Mouse (Mus musculus) cerebellum, adult 11-12 months (tissue): Measurements from ENCODE around the gene Clock.
A peak's percentile ranks its signal among the peaks of the same experiment; 100 is the strongest.

ENCODE experiments used
- DNase-seq: peaks from one replicate; pipeline ENCODE4 v3.0.0; 2022

Clock gene

DNA sequence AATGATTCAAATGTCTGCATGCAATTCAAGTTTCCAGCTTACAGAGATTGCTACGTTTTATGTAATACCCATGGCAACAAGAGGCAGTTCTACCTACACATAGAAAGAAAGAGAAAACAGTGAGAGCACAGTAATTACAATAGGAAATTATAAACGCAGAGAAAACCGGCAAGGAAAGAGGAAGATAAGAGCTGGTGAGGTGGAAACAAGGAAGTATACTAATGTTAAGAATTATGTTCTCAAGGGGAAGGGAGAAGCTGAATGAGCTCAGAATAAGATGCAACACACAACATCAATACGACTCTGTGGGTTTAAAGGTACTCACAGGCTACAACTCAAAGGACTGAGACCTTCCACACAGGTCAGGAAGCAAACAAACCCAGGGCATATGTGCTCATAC, 29.6 kb downstream of the Clock start:
- no peak for DNase-seq

DNA sequence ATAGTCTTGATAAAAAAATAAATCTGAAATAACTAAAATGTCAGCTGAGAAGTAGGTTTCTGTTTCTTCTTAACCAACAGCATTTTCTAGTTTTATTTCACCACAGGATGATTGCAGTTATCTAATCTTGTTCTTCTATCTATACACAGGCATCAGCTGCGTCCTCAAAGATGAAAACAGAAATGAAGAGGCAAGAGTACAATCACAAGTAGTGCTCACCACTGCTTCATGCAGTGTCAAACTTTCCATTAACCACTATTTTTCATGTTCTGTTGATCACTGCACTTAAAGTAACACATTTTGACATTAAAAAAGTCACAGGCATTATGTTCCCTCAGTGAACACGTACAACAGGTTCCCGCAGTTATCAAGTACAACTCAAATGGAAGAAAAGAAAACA, 53.6 kb downstream of the Clock start:
- DNase-seq: no peak

DNA sequence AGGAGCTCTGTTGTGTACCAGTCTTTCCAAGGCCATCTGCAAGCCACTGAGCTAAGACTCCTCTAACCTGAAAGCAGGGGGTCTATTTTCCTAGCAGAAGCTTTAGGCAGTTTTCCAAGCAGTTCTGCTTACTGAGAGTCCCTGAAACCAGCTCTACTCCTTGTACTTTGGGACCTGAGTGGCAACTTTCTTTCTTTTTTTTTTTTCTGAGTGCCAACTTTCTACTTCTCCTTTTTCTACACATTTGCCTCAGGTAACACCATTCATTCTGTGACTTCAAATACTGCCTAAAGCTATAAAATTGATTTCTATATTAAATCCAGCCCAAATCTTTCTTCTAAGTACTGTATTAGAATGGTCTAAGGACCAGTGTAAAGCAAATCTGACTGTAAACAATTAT, 58.1 kb downstream of the Clock start:
- DNase-seq: no peak

DNA sequence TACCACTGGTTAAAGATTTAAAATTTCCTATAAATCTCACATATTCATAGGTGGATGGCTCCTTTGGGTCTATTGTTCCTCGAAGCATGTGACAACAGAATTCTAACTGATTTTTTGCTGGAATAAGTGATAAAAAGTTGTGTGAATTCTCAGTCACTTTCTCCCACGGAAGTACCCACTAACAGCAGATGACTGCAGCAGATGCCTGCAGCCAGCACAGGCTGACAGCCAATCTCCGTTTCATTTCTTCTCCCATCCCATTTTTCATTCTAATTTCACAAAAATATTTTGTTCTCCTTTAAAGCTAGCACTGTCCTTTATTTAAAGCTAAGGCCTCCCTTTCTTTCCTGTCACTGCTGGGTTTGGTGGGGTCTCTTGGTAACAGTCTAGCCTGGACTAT, 59.2 kb downstream of the Clock start:
- DNase-seq: no peak

DNA sequence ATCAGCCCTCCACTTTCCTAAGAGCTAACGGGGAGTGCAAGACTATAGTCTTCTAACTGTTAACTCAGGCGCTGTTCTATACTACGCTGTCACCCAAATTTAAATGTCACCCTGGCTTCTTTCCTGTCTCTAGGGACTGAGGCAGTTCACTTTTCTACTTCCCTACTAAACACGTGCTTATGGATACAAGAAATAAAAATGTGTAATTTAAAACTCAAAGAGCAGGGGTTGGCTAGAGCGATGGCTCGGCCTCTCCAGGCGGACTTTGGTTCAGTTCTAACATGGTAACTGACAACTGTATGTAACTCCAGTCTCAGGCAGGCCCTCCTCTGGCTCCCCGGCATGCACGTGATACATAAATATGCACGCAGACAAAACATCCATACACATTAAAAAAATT, 60.2 kb downstream of the Clock start:
- DNase-seq: no peak

DNA sequence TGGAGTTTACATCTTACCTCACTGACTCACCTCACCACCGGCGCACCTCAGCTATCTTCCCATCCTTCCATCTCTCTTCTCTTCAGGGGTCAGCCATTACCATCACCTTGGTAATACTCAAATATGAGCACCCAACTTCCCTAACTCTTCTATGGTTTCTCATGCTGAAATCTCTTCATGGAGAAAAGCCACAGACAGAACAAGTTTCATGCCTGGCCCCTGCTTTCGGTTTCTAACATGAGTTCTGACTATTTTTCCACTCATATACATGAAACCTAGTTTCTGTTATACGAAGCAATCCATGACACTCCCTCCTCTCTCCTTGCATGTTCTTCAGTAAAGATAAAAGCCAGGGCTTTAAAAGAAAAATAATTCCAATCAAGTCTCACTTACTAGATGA, 60.7 kb downstream of the Clock start:
- DNase-seq: no peak

DNA sequence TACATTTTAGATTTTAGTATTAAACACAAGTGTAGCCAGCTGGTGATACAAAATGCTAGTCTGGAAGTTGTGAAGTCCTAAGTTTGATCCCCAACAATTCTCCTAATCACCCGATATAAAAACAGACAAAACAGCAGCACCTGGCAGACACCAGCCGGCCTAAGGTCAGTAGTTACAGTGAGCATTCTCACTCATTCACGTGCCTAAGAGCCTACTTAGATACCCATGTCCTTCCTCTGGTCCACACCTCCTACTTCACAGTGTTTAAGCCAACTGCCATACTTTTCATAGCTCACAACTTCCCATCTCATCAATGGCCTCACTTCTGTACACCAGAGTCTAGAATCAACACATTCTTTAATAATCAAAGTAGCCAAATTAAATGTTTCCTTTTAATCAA, 61.3 kb downstream of the Clock start:
- no peak for DNase-seq

DNA sequence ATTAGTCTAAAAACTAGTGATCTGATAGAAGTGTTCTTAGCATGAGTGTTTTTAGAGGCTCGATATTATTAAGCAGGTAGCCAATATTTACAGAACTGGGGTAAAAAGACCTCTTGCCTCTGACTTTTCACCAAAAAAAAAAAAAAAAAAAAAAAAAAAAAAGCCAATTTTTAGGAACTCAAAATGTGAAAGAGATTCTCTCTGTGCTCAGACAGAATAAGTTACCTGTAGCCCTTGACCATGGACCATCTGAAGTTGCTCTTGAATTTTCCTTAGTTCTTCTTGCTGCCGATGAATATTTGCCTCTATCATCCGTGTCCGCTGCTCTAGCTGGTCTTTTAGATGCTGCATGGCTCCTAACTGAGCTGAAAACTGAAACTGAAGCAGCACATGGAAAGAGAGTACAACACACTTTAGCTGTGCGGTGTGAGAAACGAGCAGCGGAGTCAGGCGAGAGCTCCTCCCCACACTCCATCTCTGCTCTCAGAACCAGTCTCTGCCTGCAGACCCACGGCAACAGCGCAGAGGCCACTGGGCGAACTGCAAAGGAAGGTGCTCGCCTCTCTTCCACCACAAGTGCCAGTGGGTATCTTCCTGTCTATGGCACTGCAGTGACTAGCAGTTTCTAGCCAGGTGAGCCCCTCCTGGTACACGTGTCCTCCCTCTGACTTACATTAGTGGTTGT, 73.3 kb downstream of the Clock start:
- no peak for DNase-seq

DNA sequence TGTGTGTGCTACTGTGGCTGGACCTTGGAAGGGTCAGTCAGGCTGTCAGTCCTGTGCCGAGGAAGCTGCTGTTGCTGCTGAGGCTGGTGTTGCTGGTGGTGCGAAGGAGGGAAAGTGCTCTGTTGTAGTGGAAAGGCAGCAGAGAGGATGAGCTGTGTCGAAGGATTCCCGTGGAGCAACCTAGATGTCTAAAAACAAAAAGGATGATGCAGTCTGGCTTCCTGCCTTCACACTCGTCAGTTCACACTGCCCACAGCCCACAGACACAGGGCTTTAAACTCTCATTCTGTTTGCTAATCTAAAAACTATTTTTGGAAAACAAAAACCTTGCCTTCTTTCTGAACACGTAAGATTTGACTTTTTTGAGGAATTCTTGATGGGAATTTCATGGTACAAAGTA, 87.9 kb downstream of the Clock start:
- DNase-seq: no peak

DNA sequence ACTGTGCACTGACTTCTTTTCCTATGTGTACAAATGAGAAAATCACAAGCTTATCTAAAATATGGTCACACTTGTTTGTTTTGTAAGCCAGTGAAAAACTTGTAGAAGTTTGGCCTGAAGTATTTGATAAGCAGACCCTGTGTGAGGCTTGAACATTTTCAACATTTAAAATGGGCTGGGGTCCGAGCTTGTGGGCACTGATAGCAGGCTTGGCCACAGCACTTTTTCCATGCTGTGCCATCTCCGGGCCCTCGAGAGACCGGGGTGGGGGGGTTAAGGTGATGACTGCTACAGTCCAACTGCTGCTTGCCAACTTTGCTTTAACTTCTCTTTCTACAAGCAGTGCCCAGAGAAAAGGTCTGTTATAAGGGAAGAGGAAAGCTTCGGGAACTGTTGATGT, 96.5 kb downstream of the Clock start:
- no peak for DNase-seq

DNA sequence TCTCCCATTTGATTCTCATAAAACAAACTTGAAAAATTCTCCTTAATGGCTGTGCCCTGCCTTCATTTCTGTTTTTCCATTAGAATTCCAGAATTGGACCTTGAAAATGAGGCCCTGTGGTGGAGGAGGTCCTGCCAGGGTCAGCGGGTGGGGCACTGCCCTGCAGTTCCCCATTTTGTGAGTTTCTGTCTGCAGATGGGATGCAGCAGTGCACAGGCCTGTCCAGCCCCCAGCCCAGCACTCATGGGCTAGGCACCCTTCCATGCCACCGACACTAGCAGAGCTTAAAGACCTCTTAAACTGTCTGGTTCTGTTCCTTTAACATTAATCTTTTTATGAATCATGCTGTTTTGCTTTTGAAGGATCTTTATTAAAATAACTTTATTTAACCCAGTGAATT, 98.7 kb downstream of the Clock start:
- no peak for DNase-seq

DNA sequence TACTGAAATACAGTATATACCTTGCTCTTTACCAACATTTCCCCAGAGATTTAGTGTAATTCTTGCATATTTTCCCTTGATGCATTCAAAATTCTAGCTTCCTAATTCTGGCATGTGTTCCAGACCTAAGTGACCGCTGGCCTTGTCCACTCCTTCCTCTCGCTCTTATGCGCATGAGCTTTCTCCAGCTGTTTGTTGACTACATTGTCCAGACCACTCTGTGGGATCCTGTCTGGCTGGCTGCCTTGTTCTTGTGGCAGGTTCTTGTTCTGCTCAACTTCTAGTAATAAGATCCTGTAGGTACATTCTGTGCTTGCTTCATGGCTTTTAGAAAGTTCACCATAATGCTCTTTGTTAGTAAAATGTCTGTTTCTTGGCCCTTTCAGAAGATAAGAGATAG, 101.4 kb downstream of the Clock start:
- DNase-seq: no peak

DNA sequence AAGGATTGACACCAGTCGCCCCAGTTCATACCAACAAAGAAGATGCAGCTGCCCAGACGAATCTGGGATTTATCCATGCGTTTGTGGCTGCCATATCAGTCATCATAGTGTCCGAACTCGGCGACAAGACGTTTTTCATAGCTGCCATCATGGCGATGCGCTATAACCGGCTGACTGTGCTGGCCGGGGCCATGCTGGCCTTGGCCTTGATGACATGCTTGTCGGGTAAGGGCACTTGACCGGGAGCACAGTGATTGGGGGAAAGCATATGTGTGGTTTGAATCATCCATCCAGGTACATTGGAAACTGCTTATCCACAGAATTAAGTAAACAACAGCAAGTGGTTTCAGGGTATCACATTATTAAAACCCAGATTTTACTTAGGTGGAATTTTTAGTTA, 105.2 kb downstream of the Clock start:
- DNase-seq: no peak

DNA sequence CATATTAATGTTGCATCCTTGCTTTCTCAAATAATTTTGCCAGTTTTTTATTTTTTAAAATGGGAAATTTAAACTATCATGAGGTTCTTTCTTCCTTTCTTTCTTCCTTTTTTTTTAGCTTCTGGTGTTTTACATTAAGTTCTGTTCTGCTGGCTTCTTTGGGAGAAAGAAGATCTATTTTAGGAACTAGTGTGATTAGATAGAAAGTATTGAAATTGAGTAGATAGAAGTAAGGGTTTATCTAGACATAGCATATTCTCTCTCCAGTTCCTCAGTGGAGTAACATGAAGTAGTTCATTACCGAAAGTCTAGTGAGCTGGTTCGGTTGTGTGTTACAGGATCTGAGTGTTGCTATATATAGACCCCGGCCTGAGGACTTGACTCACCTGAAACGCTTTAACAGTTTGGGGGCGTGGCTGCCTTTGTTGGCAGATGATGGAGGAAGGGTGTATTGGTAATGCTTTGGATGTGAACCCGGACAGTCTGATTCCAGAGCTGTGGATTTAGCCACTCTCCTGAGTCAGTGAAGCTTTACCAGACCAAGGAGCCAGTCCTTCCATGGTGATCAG, 110.1 kb downstream of the Clock start:
- DNase-seq: no peak

DNA sequence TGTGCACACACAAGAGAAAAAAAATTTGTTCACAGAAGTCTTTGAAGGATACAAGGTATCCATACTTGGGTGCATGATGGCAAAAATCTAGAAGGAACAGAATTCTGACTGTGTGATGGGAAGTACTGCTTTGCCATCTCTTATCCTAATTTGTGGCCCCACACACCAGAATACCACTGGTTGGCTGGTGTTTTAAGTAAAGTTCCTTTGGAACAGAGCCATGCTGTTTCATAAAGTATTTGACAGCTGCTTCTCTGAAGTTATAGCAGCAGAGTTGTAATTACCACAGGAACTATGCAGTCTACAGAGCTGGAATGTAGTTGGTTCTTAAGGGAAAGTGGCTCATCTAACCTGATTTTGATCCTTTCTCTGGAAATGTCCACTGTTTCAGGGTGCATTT, 111.5 kb downstream of the Clock start:
- no peak for DNase-seq

DNA sequence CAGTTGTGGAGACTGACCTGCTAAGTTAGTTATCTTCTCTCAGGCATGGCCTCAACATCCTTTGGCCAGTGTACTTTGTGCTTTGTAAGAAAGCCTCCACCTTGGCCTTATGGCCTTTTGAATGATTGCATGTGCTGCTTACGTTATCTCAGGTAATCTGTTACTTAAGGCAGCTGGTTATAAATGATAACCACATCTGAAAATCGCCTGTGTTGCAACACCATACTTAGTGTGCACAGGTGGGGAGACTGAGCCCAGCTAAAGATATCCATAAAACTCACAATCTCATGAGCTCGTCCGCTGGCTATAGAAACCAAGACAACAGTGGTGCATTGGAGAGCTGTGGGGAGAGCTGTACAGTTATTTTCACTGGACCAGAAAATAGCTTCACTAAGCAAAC, 114.0 kb downstream of the Clock start:
- DNase-seq: no peak

DNA sequence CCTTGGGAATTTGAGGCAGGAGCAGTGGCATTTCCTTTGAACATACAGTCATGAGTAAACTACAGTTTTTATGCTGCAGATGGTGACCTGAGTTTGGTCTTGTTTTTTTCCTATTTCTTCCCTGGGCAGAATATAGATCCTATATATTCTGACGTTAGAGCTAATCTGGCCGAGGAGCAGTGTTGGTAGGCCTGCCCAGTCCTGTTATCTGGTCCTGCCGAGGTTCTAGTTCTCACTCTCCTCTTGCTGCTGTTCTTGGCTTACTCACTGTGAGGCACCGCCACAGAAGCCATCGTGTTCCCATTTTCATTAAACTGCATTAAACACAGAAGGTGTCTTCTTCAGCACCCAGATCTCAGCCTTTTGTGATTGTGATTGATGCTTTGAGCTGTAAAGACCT, 116.7 kb downstream of the Clock start:
- no peak for DNase-seq

DNA sequence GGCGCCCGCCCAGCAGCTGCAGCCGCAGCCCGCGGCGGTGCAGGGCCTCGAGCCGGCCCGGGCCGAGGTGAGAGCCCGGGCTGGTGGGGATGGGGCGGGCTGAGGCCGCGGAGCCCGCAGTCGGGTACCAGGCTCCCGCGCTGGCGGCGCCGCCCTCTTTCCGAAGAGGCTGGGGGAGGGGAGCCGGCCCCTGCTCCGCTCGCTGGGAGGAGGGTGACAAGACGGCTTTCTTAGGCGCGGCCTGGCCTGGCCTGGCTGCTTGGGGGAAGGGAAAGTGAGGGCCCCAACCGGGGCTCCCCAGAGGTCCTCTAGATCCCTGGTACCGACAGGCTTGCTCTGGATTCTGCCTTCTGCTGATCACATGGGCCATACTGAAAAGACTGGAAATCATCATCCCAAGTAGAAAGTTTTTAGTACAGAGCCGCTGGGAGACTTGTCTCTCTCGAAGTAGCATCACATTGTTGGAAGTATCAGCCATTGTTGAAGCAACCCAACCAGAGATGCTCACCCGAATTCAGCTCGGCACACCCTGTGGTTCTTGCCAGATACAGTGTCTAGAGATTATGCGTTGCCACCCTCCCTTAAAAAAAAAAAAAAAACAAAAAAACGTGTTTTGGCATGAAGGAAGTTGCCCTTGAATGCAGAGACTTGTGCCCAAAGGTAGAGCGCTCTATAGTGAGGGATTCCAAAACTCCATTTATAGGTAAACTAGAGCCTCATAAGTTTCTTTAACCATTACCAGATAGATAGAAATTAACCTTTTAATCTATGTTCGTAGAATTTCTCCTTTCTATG, 120.1 kb downstream of the Clock start:
- peak; percentile 65 for DNase-seq

DNA sequence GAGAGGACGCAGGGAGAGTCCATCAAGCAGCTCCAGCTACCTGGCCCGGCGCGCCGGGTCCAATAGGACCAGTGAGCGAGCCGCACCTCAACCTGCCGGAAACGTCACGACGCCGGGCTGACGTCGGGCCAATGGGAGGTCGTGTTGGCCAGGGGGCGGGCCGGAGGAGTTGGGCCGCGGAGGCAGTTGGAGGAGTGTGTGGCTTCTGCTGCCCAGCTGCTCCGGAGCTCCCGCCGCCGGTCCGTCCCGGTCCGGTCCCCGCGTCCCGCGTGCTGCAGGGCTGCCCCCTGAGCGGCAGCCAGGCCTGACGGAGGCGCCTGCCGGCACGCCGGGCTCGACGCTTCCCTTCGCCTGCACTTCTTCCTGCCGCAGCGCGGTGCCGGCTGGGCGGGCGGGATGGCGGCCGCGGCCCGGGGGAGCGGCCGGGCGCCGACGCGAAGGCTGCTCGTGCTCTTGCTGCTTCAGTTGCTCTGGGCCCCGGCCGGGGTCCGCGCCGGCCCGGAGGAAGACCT, 120.8 kb downstream of the Clock start, which contains the start of gene Tmem165:
Gene Tmem165, plus strand, starts transcription at position 131 of the 512 bp plus-strand sequence.
- peak; percentile 94 for DNase-seq

DNA sequence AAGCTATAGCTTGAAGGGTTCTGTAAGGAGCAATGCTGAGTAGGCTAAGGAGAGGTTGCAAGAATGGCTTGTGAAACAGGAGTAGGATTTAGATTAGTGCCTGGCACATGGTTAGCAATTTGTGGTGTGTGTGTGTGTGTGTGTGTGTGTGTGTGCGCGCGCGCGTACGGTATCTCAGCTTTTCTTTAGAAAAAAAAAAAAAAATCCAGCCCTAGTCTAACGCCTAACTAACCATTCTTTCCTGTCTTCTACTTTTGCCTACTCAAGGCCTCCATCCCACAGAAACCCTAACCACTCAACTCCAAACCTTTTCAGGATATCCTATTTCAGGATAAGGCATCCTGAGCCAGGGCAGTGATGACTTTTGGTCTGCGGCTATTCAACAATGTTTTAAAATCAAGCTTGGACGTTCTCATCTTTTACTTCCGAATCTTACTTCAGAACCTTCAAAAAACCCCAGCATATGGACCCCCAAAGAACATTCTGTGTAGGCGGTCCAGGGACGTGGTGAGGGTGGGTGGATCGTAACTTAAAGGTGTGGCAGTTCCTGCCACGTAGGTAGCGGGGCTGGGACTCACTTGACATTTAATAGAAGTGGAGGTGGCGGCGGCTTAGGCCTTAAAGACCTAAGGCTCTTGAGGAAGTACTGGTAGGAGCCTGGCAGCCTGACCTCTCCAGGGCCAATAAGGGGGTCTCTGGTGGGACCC, 121.4 kb downstream of the Clock start:
- DNase-seq: no peak

DNA sequence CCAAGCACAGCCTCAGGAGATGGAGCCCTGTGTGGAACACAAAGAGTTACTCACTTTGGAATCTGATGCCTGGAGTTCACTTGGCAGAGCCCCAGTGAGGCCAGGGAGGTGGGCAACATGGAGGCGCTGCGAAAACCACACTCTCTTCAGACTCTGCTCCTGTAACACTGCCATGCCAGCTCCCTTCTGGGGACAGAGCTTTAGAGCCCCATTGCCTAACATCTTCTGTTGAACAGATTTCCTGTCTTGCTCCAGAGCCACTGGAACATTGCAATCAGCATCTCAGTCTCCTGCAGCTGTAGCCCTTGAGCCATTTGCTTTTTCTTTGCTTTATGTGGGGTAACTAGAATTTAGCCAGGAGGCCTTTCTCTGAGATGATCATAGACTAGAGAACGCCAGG, 122.3 kb downstream of the Clock start:
- DNase-seq: no peak

DNA sequence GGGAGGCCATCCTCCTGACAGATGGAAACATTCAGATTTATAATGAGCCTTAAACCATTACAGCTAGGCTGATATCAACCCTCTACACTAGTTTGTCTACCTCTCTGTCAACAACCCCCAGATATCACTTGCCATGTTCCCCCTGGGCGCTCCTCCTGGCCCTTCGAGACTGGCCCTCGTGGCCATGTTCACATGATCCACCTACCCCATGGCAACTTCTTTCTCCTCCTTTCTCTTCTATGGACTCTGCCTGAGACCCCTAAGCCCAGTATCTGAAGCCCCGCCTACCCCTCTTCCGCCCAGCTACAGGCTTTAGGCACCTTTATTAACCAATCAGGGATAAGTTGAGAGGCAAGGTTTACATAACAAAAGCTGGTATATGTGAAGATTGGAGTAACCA, 124.8 kb downstream of the Clock start:
- DNase-seq: no peak

DNA sequence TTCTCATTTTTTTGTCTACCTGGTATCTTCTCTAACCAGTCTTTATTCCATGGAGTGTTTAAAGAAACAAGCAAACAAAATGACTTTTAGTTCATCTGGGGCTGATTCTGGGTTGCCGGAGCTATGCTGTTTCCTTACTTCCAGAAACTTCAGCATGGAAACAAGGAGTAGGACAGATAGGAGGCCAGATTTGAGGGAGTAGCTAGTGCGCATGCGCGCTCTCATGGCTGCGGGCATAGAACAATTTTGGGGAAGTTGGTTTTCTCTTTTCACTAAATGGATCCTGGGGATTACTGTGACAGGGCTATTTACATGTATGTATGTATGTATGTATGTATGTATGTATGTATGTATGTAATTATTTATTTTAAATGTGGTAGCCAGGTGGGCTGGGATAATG, 125.4 kb downstream of the Clock start:
- no peak for DNase-seq

DNA sequence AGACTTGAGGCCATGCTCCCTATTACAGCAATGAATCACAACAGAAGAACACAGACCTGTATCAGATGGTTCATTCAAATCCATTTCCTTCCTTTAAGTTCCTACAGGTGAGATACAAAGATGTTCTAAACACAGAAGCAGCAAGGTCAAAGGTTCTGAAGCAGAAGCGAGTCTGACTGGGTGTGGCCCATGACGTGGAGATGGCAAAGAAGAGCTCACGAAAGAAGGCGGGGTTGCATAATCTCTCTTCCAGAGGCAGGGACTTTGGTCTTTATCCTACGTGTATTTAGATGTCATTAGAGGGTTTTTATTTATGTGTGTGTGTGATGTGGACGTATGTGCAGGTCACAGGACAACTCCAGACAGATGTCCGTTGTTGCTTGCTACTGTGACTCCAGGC, 126.9 kb downstream of the Clock start:
- DNase-seq: no peak
